Mouse (Mus musculus) kidney, adult 2 months (tissue): ENCODE measurements around the gene Dlg2.

Experiments
- CTCF ChIP-seq: fragments of 200-500 bp; conservative IDR thresholded peaks from 2 replicates; pipeline ENCODE4 v1.5.1; 2011; ENCODE audit warnings: low read depth, mild to moderate bottlenecking, control low read depth, low read length, moderate library complexity, mixed read lengths; ENCODE audit not compliant: insufficient read depth, insufficient read length
- POLR2A ChIP-seq: fragments of 200-500 bp; IDR thresholded peaks from one replicate; pipeline ENCODE4 v1.6.1; 2011; ENCODE audit warnings: low read depth, low read length, control low read depth

GRCm38 (mm10) chr7:91576216-91576615 is 1099.7 kb downstream of the Dlg2 start:
- TF ChIP-seq POLR2A (no peak), CTCF (no peak)
